Mouse (Mus musculus) mouse trophoblast stem cell (cell line): ENCODE results near the gene Gramd4.

Experiments
- in situ Hi-C, 2 experiments: fragments of 300-500 bp; cut with MseI, MboI; formaldehyde crosslinking; loops; 2 replicates in 1 of 2; 3 replicates in 1 of 2; pipeline ENCODE4 v1.15.1; 2025

Gramd4 gene

GRCm38 (mm10) chr15:86112707-86113341, 55.3 kb downstream of the Gramd4 start:
- in situ Hi-C loops: no loop called here

- in situ Hi-C loops: no loop called here
These were observed 55.8 kb downstream of the Gramd4 start for GRCm38 (mm10) chr15:86113342-86113710.

- in situ Hi-C loops: no loop called here
These were observed 58.9 kb downstream of the Gramd4 start for GRCm38 (mm10) chr15:86116421-86116820.

- in situ Hi-C loops: no loop called here
These were observed 59.9 kb downstream of the Gramd4 start for GRCm38 (mm10) chr15:86117115-86118100.

GRCm38 (mm10) chr15:86119186-86119585, 61.7 kb downstream of the Gramd4 start:
- in situ Hi-C loops: no loop called here

GRCm38 (mm10) chr15:86122261-86122949, 64.9 kb downstream of the Gramd4 start:
- in situ Hi-C loops: no loop called here

- in situ Hi-C loops: no loop called here
These were observed 65.9 kb downstream of the Gramd4 start for GRCm38 (mm10) chr15:86123409-86123808.

GRCm38 (mm10) chr15:86124359-86124758, 66.9 kb downstream of the Gramd4 start:
- in situ Hi-C loops: no loop called here

- in situ Hi-C loops: loop anchor here in 1 of 2 experiments (25.0 kb wide), 1 partner anchor 217 kb away; no protein-coding TSS in a partner anchor
These were observed 71.5 kb downstream of the Gramd4 start for GRCm38 (mm10) chr15:86129036-86129435.

GRCm38 (mm10) chr15:86130657-86131056, 73.2 kb downstream of the Gramd4 start:
- in situ Hi-C loops: loop anchor here (10.0 to 25.0 kb wide), 2 partner anchors 218 to 236 kb away; no protein-coding TSS in a partner anchor

GRCm38 (mm10) chr15:86134941-86135783, 77.7 kb downstream of the Gramd4 start:
- in situ Hi-C loops: loop anchor here (5.0 to 25.0 kb wide), 3 partner anchors 83 to 240 kb away; no protein-coding TSS in a partner anchor

GRCm38 (mm10) chr15:86137638-86138037, 80.1 kb downstream of the Gramd4 start:
- in situ Hi-C loops: loop anchor here (5.0 to 25.0 kb wide), 3 partner anchors 85 to 243 kb away; no protein-coding TSS in a partner anchor

GRCm38 (mm10) chr15:86140323-86140722, 82.8 kb downstream of the Gramd4 start:
- in situ Hi-C loops: loop anchor here in 1 of 2 experiments (25.0 kb wide), 1 partner anchor 228 kb away; no protein-coding TSS in a partner anchor

- in situ Hi-C loops: loop anchor here in 1 of 2 experiments (25.0 kb wide), 1 partner anchor 232 kb away; no protein-coding TSS in a partner anchor
These were observed 87.1 kb downstream of the Gramd4 start for GRCm38 (mm10) chr15:86144577-86144976.

GRCm38 (mm10) chr15:86145046-86145445, 87.6 kb downstream of the Gramd4 start:
- in situ Hi-C loops: loop anchor here in 1 of 2 experiments (25.0 kb wide), 1 partner anchor 233 kb away; no protein-coding TSS in a partner anchor

GRCm38 (mm10) chr15:86146922-86147321, 89.4 kb downstream of the Gramd4 start:
- in situ Hi-C loops: loop anchor here in 1 of 2 experiments (25.0 kb wide), 1 partner anchor 235 kb away; no protein-coding TSS in a partner anchor

- in situ Hi-C loops: loop anchor here in 1 of 2 experiments (5.0 kb wide), 1 partner anchor 52 kb away; no protein-coding TSS in a partner anchor
These were observed 93.1 kb downstream of the Gramd4 start for GRCm38 (mm10) chr15:86150593-86150992.

GRCm38 (mm10) chr15:86153481-86153960, 96.0 kb downstream of the Gramd4 start:
- in situ Hi-C loops: loop anchor here in 1 of 2 experiments (5.0 kb wide), 1 partner anchor 49 kb away; no protein-coding TSS in a partner anchor

- in situ Hi-C loops: no loop called here
These were observed 99.0 kb downstream of the Gramd4 start for GRCm38 (mm10) chr15:86156492-86156891.

GRCm38 (mm10) chr15:86159093-86159492, 101.6 kb downstream of the Gramd4 start:
- in situ Hi-C loops: no loop called here
